Mouse (Mus musculus) embryonic stem cell, embryonic (primary cell): ENCODE measurements at regions not wholly inside any gene's neighbourhood (a gene's known extent, or its start where the extent isn't known, plus 50 kb on each side); places are given as distances from the start of the nearest gene placed in this dataset.

Source experiments
- CTCF ChIA-PET, 4 experiments: fragments of 300-600 bp in 2 of 4; fragments of 350-600 bp in 2 of 4; sonication (Branson Sonifier 250); formaldehyde crosslinking; loops; one replicate each; lab custom pipeline; 2022; ENCODE audit warnings: inconsistent platforms in 2 of 4; lab: Charles Lee
- POLR2A ChIA-PET, 4 experiments: fragments of 300-600 bp in 2 of 4; fragments of 350-600 bp in 2 of 4; sonication (Branson Sonifier 250); formaldehyde crosslinking; loops; one replicate each; lab custom pipeline; 2022; ENCODE audit warnings: antibody characterized with exemption in 4 of 4, inconsistent platforms in 1 of 4; lab: Charles Lee

- CTCF ChIA-PET = interaction anchor here in 1 of 4 experiments (0.6 kb wide), 1 partner anchor 136 kb away, joined by 4 read pairs; no protein-coding TSS in a partner anchor
Measured at GRCm38 (mm10) chr14:105369637-105370435, 111.5 kb downstream of the Ndfip2 start.

GRCm38 (mm10) chr14:105360530-105360929 is 102.2 kb downstream of the Ndfip2 start:
- ChIA-PET CTCF (no interaction called here), POLR2A (interaction anchor here in 2 of 4 experiments (0.7 kb wide), 2 partner anchors 94 to 312 kb away, joined by 3 read pairs; no protein-coding TSS in a partner anchor)

More at GRCm38 (mm10) chr14:105369637-105370435, 111.5 kb downstream of the Ndfip2 start:
- POLR2A ChIA-PET = no interaction called here

- ChIA-PET POLR2A (interaction anchor here in 2 of 4 experiments (0.7 kb wide), 2 partner anchors 94 to 313 kb away, joined by 3 read pairs; no protein-coding TSS in a partner anchor), CTCF (no interaction called here)
Measured at GRCm38 (mm10) chr14:105359829-105360228, 101.5 kb downstream of the Ndfip2 start.
